Mouse (Mus musculus): Measurements from ENCODE around the gene Clcf1. TPM values are rescaled to one million over a fixed set of nuclear protein-coding genes. Genes with fewer than 3 reads are reported as not detected.

Gene Clcf1
- total and polyA plus RNA-seq, 2 experiments: 0.28 to 3.8 TPM

DNA sequence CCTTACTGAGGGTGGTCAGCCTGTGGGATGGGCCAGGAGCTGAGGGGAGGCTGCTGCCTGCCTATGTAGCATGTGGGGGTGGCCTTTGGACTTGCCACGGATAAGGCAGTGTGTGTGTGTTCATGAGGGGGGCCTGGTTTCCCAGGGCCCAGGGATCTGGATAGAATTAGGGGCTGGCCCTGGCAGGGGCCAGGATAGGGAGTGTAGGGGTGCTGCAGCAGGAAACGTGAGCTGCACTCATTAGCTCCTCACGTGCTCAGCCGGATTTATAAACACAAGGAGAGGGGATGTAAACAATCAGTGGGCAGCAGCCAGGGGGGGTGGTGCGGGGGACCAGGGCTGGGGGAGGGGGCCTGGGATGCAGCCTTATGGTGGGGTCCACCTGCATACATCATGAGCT, 3.1 kb downstream of the Clcf1 start:
- H3K79me2 ChIP-seq (ENCODE audit: control insufficient read depth, insufficient read depth, low read length): no peaks in the 10 kb centered on the region
- no peak overlapping the region for H3K9ac ChIP-seq (ENCODE audit: low read depth, low read length)
- no peaks in the 10 kb centered on the region for H3K36me3 ChIP-seq (ENCODE audit: control insufficient read depth, insufficient read depth, low read length)
- TF ChIP-seq CTCF (IDR thresholded peaks at IDR 0.05; ENCODE audit: low read depth, low read length) (no peak), POLR2A (IDR thresholded peaks at IDR 0.05; ENCODE audit: extremely low read depth, insufficient read depth, low read length) (no peak)
- peaks cover 5% of the 10 kb centered on the region; the same call in 1 of the 2 replicates for H3K4me1 ChIP-seq (ENCODE audit: control insufficient read depth, insufficient read depth, low read length)
- WGBS: 62% methylated on average over 5 of the region's 5 CpGs
- H3K27me3 ChIP-seq (ENCODE audit: control insufficient read depth, insufficient read depth, low read length): no peaks in the 10 kb centered on the region
- DNase-seq (ENCODE audit: extremely low read depth, low read depth, low spot score): no peak
- no peak overlapping the region for H3K27ac ChIP-seq (replicated peaks; ENCODE audit: insufficient read depth, low read depth, low read length)
- no peak overlapping the region for H3K4me3 ChIP-seq (ENCODE audit: insufficient read depth, low read depth, low read length)

DNA sequence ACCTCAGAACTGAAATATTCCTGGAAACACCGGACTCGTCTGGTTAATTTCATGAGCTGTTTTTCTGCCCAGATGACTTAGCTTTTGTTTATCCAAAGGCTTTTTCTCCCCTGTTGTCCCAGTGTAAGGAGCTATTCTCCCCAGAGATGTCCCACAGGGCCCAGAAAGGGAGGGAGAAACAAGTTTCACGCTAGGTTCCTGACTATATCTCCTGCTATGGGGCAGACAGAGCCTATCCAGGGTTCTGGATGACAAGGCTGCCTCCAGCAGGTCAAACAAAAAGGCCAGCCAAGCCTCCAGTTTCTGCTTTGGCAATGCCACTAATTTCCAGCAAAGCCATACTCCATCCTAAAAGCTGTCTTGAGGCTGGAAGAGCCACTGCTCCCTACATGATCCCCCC, 3.8 kb downstream of the Clcf1 start:
- H3K27ac ChIP-seq (replicated peaks; ENCODE audit: insufficient read depth, low read depth, low read length): no peak overlapping the region
- peaks cover 5% of the 10 kb centered on the region; the same call in 1 of the 2 replicates for H3K4me1 ChIP-seq (ENCODE audit: control insufficient read depth, insufficient read depth, low read length)

DNA sequence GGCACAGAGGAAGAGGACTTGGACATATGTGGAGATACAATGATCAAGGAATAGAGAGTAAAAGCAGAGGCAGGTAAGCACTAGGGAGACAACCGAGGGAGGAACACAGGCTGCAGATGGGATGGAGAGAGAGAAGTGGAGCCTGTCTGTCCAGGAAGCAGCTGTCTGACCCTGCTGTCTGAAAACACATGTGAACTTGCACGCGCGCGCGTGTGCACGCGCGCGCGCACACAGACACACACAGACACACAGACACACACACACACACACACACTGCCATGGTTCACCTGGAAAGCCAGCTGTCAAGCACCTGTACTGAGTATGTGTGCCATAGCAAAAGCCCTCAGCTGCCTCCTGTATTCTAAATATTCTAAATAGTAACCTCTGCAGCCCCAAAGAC, 4.3 kb downstream of the Clcf1 start:
- WGBS: 77% methylated on average over 9 of the region's 11 CpGs
- TF ChIP-seq CTCF (IDR thresholded peaks at IDR 0.05; ENCODE audit: low read depth, low read length) (no peak), POLR2A (IDR thresholded peaks at IDR 0.05; ENCODE audit: extremely low read depth, insufficient read depth, low read length) (no peak)
- H3K4me3 ChIP-seq (ENCODE audit: insufficient read depth, low read depth, low read length): no peak overlapping the region
- DNase-seq (ENCODE audit: extremely low read depth, low read depth, low spot score): no peak
- no peaks in the 10 kb centered on the region for H3K36me3 ChIP-seq (ENCODE audit: control insufficient read depth, insufficient read depth, low read length)
- H3K79me2 ChIP-seq (ENCODE audit: control insufficient read depth, insufficient read depth, low read length): no peaks in the 10 kb centered on the region
- no peak overlapping the region for H3K27ac ChIP-seq (replicated peaks; ENCODE audit: insufficient read depth, low read depth, low read length)
- no peak overlapping the region for H3K9ac ChIP-seq (ENCODE audit: low read depth, low read length)
- H3K4me1 ChIP-seq (ENCODE audit: control insufficient read depth, insufficient read depth, low read length): peaks cover 5% of the 10 kb centered on the region; the same call in 1 of the 2 replicates
- no peaks in the 10 kb centered on the region for H3K27me3 ChIP-seq (ENCODE audit: control insufficient read depth, insufficient read depth, low read length)

More for the DNA sequence above, 3.8 kb downstream of the Clcf1 start:
- no peak for DNase-seq (ENCODE audit: extremely low read depth, low read depth, low spot score)
- Histone ChIP-seq H3K4me3 (ENCODE audit: insufficient read depth, low read depth, low read length) (no peak overlapping the region), H3K36me3 (ENCODE audit: control insufficient read depth, insufficient read depth, low read length) (no peaks in the 10 kb centered on the region), H3K27me3 (ENCODE audit: control insufficient read depth, insufficient read depth, low read length) (no peaks in the 10 kb centered on the region), H3K9ac (ENCODE audit: low read depth, low read length) (no peak overlapping the region), H3K79me2 (ENCODE audit: control insufficient read depth, insufficient read depth, low read length) (no peaks in the 10 kb centered on the region)
- WGBS: 83% methylated on average over 3 of the region's 3 CpGs
- TF ChIP-seq CTCF (IDR thresholded peaks at IDR 0.05; ENCODE audit: low read depth, low read length): no peak

DNA sequence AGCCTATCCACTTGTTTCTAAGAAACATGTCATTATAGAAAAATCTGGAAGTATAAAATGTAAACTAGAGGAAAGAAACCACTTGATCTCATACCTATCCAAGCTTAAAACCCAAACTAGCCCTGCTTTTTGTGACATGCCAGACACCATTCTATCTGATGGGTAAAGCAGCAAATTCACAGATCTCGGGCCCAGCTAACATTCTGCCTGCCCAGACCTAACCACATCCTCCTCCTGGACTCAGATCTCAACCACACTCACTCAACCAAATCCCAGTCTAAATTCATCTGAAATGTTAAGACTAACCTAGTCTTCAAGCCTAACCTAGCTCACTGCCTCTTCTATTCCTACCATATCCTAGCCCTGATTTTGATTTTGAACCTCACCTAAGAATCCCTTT, 4.7 kb downstream of the Clcf1 start:
- no peak overlapping the region for H3K27ac ChIP-seq (replicated peaks; ENCODE audit: insufficient read depth, low read depth, low read length)

DNA sequence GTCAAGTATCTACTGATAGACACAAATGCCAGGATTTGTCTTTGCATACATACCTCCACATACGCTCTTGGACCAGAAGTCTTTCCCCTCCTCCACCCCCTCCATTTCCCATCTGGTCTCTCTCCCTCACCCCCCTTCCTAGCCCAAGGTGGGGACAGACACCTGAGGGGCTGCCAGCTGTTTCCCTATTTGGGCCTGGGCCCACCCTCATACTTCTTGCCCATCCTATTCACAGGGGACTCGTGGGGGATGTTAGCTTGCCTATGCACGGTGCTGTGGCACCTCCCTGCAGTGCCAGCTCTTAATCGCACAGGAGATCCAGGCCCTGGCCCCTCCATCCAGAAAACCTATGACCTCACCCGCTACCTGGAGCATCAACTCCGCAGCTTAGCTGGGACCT, 5.9 kb downstream of the Clcf1 start:
- no peaks in the 10 kb centered on the region for H3K36me3 ChIP-seq (ENCODE audit: control insufficient read depth, insufficient read depth, low read length)
- H3K27ac ChIP-seq (replicated peaks; ENCODE audit: insufficient read depth, low read depth, low read length): no peak overlapping the region
- TF ChIP-seq POLR2A (IDR thresholded peaks at IDR 0.05; ENCODE audit: extremely low read depth, insufficient read depth, low read length): no peak
- TF ChIP-seq CTCF (IDR thresholded peaks at IDR 0.05; ENCODE audit: low read depth, low read length): no peak
- H3K4me3 ChIP-seq (ENCODE audit: insufficient read depth, low read depth, low read length): no peak overlapping the region
- H3K4me1 ChIP-seq (ENCODE audit: control insufficient read depth, insufficient read depth, low read length): no peaks in the 10 kb centered on the region
- H3K27me3 ChIP-seq (ENCODE audit: control insufficient read depth, insufficient read depth, low read length): no peaks in the 10 kb centered on the region
- DNase-seq (ENCODE audit: extremely low read depth, low read depth, low spot score): no peak
- H3K9ac ChIP-seq (ENCODE audit: low read depth, low read length): no peak overlapping the region
- no peaks in the 10 kb centered on the region for H3K79me2 ChIP-seq (ENCODE audit: control insufficient read depth, insufficient read depth, low read length)
- WGBS: 96% methylated on average over 6 of the region's 6 CpGs

More for the DNA sequence above, 4.7 kb downstream of the Clcf1 start:
- Histone ChIP-seq H3K79me2 (ENCODE audit: control insufficient read depth, insufficient read depth, low read length) (no peaks in the 10 kb centered on the region), H3K27me3 (ENCODE audit: control insufficient read depth, insufficient read depth, low read length) (no peaks in the 10 kb centered on the region), H3K4me3 (ENCODE audit: insufficient read depth, low read depth, low read length) (no peak overlapping the region), H3K9ac (ENCODE audit: low read depth, low read length) (no peak overlapping the region), H3K4me1 (ENCODE audit: control insufficient read depth, insufficient read depth, low read length) (peaks cover 2% of the 10 kb centered on the region; the same call in 1 of the 2 replicates), H3K36me3 (ENCODE audit: control insufficient read depth, insufficient read depth, low read length) (no peaks in the 10 kb centered on the region)
- DNase-seq (ENCODE audit: extremely low read depth, low read depth, low spot score): no peak
- TF ChIP-seq CTCF (IDR thresholded peaks at IDR 0.05; ENCODE audit: low read depth, low read length) (no peak), POLR2A (IDR thresholded peaks at IDR 0.05; ENCODE audit: extremely low read depth, insufficient read depth, low read length) (no peak)
- WGBS: 91% methylated on average over 1 of the region's 1 CpGs

DNA sequence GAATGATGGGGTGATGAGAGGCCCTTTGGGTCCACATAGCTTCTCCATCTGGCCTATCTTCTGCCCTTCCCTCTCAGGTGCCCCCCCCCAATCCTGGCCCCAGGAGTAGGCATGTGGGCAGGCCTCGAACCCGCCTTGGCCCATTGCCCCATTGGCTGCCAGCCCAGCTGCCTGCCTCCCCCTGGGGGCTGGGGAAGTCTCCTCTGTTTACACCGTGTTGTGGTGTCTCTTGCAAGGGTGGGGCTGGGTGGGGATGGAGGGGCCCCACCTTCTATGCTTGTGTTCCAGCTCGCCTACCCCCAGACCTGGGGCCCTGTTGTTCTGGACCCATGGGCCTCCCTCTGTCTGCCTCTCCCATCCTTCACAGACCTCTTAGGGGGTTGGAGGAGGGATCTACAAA, 6.4 kb downstream of the Clcf1 start:
- WGBS: 75% methylated on average over 4 of the region's 4 CpGs
- Histone ChIP-seq H3K4me3 (ENCODE audit: insufficient read depth, low read depth, low read length) (no peak overlapping the region), H3K79me2 (ENCODE audit: control insufficient read depth, insufficient read depth, low read length) (no peaks in the 10 kb centered on the region), H3K4me1 (ENCODE audit: control insufficient read depth, insufficient read depth, low read length) (no peaks in the 10 kb centered on the region), H3K36me3 (ENCODE audit: control insufficient read depth, insufficient read depth, low read length) (no peaks in the 10 kb centered on the region), H3K27ac (replicated peaks; ENCODE audit: insufficient read depth, low read depth, low read length) (no peak overlapping the region), H3K9ac (ENCODE audit: low read depth, low read length) (no peak overlapping the region), H3K27me3 (ENCODE audit: control insufficient read depth, insufficient read depth, low read length) (no peaks in the 10 kb centered on the region)
- TF ChIP-seq POLR2A (IDR thresholded peaks at IDR 0.05; ENCODE audit: extremely low read depth, insufficient read depth, low read length): no peak
- no peak for TF ChIP-seq CTCF (IDR thresholded peaks at IDR 0.05; ENCODE audit: low read depth, low read length)
- no peak for DNase-seq (ENCODE audit: extremely low read depth, low read depth, low spot score)
